Mouse (Mus musculus) midbrain, embryonic 14.5 days (tissue): ENCODE data around the gene Abcc4. TPM values are rescaled to one million over a fixed set of nuclear protein-coding genes. Genes with fewer than 3 reads are reported as not detected.
A peak's percentile ranks its signal among the peaks of the same experiment; 100 is the strongest.

Experiments
- ATAC-seq: fragments of 200-750 bp; cut with Nextera tagmentation; 2 replicates; pipeline ENCODE4 v1.8.0; 2017; ENCODE audit warnings: moderate number of reproducible peaks, moderate library complexity; ENCODE audit not compliant: low FRiP score, low TSS enrichment
- DNase-seq: peaks from one replicate; pipeline ENCODE4 v3.0.0-alpha.2; 2015
- H3K27ac ChIP-seq: fragments of 300-500 bp; sonication (generic); replicated peaks from 2 replicates; pipeline ENCODE4 v1.5.1; 2014; ENCODE audit warnings: mild to moderate bottlenecking, low read depth, low read length, moderate library complexity
- H3K27me3 ChIP-seq: fragments of 300-500 bp; sonication (generic); 2 replicates; pipeline ENCODE4 v1.6.1; 2014; ENCODE audit warnings: low read length, control low read depth, mixed read lengths; ENCODE audit not compliant: control insufficient read depth, insufficient read depth
- H3K36me3 ChIP-seq: fragments of 300-500 bp; sonication (generic); 2 replicates; pipeline ENCODE4 v1.6.1; 2014; ENCODE audit warnings: low read length, control low read depth; ENCODE audit not compliant: control insufficient read depth, insufficient read depth
- H3K4me1 ChIP-seq: fragments of 300-500 bp; sonication (generic); 2 replicates; pipeline ENCODE4 v1.6.1; 2014; ENCODE audit warnings: mild to moderate bottlenecking, antibody characterized with exemption, low read length, control low read depth; ENCODE audit not compliant: control insufficient read depth, insufficient read depth
- H3K4me2 ChIP-seq: fragments of 300-500 bp; sonication (generic); 2 replicates; pipeline ENCODE4 v1.6.1; 2014; ENCODE audit warnings: mild to moderate bottlenecking, low read length, moderate library complexity
- H3K4me3 ChIP-seq: fragments of 300-500 bp; sonication (generic); replicated peaks from 2 replicates; pipeline ENCODE4 v1.5.1; 2014; ENCODE audit warnings: low read depth, low read length
- H3K9ac ChIP-seq: fragments of 300-500 bp; sonication (generic); replicated peaks from 2 replicates; pipeline ENCODE4 v1.6.1; 2014; ENCODE audit warnings: mild to moderate bottlenecking, low read length, moderate library complexity
- H3K9me3 ChIP-seq: fragments of 300-500 bp; sonication (generic); 2 replicates; pipeline ENCODE4 v1.6.1; 2016; ENCODE audit warnings: low read length, control low read depth, mixed read lengths; ENCODE audit not compliant: control insufficient read depth
- WGBS: fragments of 180-500 bp; shearing (Covaris S2); extraction: QIAGEN DNeasy Blood & Tissue Kit; methylation state at CpG from one replicate; pipeline ENCODE4 v1.1.7; 2014; 5-methylcytosine and 5-hydroxymethylcytosine counted together
- polyA plus RNA-seq: library from polyadenylated mRNA; unstranded; fragments of >200 nt; fragmentation: Nextera tagmentation; extraction: Ambion mirVana; gene quantifications from 2 replicates; pipeline ENCODE4 v1.2.1, GENCODE M21; 2014

Abcc4 gene
- polyA plus RNA-seq, 1 experiment from 2014 or later = 2.1 TPM

- DNase-seq = no peak
- no peak for ATAC-seq
- no peak overlapping the region for H3K4me2 ChIP-seq
- no peaks in the 10 kb centered on the region for H3K27me3 ChIP-seq
- H3K4me3 ChIP-seq = no peak overlapping the region
- no peak overlapping the region for H3K9ac ChIP-seq
- H3K9me3 ChIP-seq = no peaks in the 10 kb centered on the region
- WGBS = 80% methylated on average over 6 of the region's 6 CpGs
- H3K27ac ChIP-seq = no peak overlapping the region
- H3K36me3 ChIP-seq = no peaks in the 10 kb centered on the region
- no peaks in the 10 kb centered on the region for H3K4me1 ChIP-seq
Measured at GRCm38 (mm10) chr14:118691910-118692309, 14.1 kb downstream of the Abcc4 start.

GRCm38 (mm10) chr14:118691404-118691803 is 14.6 kb downstream of the Abcc4 start:
- H3K36me3 ChIP-seq = no peaks in the 10 kb centered on the region
- no peak overlapping the region for H3K4me3 ChIP-seq
- WGBS = 85% methylated on average over 5 of the region's 5 CpGs
- ATAC-seq (no peak), DNase-seq (no peak)
- H3K27ac ChIP-seq = no peak overlapping the region
- no peak overlapping the region for H3K4me2 ChIP-seq
- H3K4me1 ChIP-seq = no peaks in the 10 kb centered on the region
- H3K9me3 ChIP-seq = no peaks in the 10 kb centered on the region
- H3K27me3 ChIP-seq = no peaks in the 10 kb centered on the region
- H3K9ac ChIP-seq = no peak overlapping the region

GRCm38 (mm10) chr14:118690921-118691320 is 15.1 kb downstream of the Abcc4 start:
- DNase-seq (no peak), ATAC-seq (no peak)
- Histone ChIP-seq H3K27ac (no peak overlapping the region), H3K9ac (no peak overlapping the region), H3K9me3 (no peaks in the 10 kb centered on the region), H3K4me1 (no peaks in the 10 kb centered on the region), H3K4me3 (no peak overlapping the region), H3K4me2 (no peak overlapping the region), H3K36me3 (no peaks in the 10 kb centered on the region), H3K27me3 (no peaks in the 10 kb centered on the region)
- 72% methylated on average over 8 of the region's 8 CpGs for WGBS

DNA sequence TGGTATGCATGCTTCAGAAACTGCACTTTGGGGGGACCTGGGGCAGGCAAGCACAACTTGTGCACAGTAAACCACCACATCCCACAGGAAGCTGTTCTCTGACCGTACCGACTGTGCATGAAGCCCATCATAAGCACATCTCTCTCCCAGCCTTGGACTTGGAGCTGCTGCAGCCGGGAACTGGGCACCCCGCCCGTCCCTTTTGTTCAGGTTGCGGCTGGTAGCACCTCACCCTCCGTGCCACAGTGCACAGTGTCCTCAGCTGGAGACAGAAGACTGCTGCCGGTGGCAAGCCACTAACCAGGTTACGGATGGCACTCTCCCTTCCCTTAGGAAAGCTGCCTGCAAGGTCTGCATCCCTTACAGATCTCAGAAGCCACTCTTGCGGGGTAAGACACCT is 15.7 kb downstream of the Abcc4 start:
- no peaks in the 10 kb centered on the region for H3K9me3 ChIP-seq
- DNase-seq = no peak
- H3K4me3 ChIP-seq = no peak overlapping the region
- H3K4me2 ChIP-seq = no peak overlapping the region
- no peaks in the 10 kb centered on the region for H3K36me3 ChIP-seq
- no peaks in the 10 kb centered on the region for H3K27me3 ChIP-seq
- H3K9ac ChIP-seq = no peak overlapping the region
- no peaks in the 10 kb centered on the region for H3K4me1 ChIP-seq
- WGBS = 74% methylated on average over 10 of the region's 10 CpGs
- no peak for ATAC-seq
- H3K27ac ChIP-seq = no peak overlapping the region

DNA sequence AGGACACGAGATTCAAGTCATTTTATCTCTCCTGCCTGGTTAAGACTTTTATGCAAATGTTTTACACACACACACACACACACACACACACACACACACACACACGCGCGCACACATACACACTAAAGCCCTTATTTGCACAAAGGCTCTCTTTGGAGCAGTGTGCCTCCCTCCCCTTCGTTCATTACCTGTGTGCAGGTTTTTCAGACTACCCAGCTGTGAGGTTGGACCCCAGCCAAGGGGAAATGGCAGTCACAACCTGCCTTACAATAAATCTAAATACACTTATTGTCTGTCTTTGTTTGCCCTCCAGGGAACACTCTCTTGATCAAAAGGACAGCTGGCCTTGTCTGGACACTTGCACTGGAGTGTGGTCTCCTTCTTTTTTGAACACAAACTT is 17.4 kb downstream of the Abcc4 start:
- Histone ChIP-seq H3K27ac (no peak overlapping the region), H3K4me2 (no peak overlapping the region), H3K4me1 (no peaks in the 10 kb centered on the region), H3K9ac (no peak overlapping the region), H3K9me3 (no peaks in the 10 kb centered on the region), H3K36me3 (no peaks in the 10 kb centered on the region), H3K27me3 (no peaks in the 10 kb centered on the region), H3K4me3 (no peak overlapping the region)
- WGBS = 70% methylated on average over 5 of the region's 5 CpGs
- ATAC-seq = no peak
- DNase-seq = peak; percentile 47

DNA sequence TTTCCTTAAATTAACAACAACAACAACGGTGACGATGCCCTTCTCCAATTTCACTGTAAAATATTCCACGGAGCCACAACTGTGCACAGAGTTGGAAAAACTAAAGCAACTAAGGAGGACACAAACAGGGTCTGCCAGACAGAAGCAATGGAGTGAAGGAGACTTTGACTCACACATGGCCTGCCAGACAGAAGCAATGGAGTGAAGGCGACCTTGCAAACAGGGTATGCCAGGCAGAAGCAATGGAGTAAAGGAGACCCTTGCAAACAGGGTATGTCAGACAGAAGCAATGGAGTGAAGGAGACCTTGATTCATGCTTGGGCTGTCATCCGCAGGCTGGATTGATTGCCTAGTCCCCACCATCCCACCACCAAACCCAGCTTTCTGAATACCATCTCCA is 19.2 kb downstream of the Abcc4 start:
- no peak for ATAC-seq
- H3K9ac ChIP-seq = no peak overlapping the region
- no peaks in the 10 kb centered on the region for H3K36me3 ChIP-seq
- DNase-seq = no peak
- H3K4me1 ChIP-seq = no peaks in the 10 kb centered on the region
- H3K27ac ChIP-seq = no peak overlapping the region
- H3K4me3 ChIP-seq = no peak overlapping the region
- no peaks in the 10 kb centered on the region for H3K9me3 ChIP-seq
- no peaks in the 10 kb centered on the region for H3K27me3 ChIP-seq
- H3K4me2 ChIP-seq = no peak overlapping the region
- 88% methylated on average over 5 of the region's 5 CpGs for WGBS

- H3K9ac ChIP-seq = no peak overlapping the region
- no peaks in the 10 kb centered on the region for H3K4me1 ChIP-seq
- H3K4me3 ChIP-seq = no peak overlapping the region
- H3K9me3 ChIP-seq = no peaks in the 10 kb centered on the region
- H3K36me3 ChIP-seq = no peaks in the 10 kb centered on the region
- H3K4me2 ChIP-seq = no peak overlapping the region
- H3K27me3 ChIP-seq = no peaks in the 10 kb centered on the region
- ATAC-seq (no peak), DNase-seq (no peak)
- no peak overlapping the region for H3K27ac ChIP-seq
- WGBS = 97% methylated on average over 6 of the region's 6 CpGs
Measured at GRCm38 (mm10) chr14:118685572-118685971, 20.4 kb downstream of the Abcc4 start.

GRCm38 (mm10) chr14:118682339-118683034 is 23.5 kb downstream of the Abcc4 start:
- WGBS = 56% methylated on average over 10 of the region's 10 CpGs
- peak; percentile 31 for DNase-seq
- H3K9ac ChIP-seq = no peak overlapping the region
- H3K9me3 ChIP-seq = no peaks in the 10 kb centered on the region
- H3K4me3 ChIP-seq = no peak overlapping the region
- no peaks in the 10 kb centered on the region for H3K27me3 ChIP-seq
- no peak for ATAC-seq
- no peak overlapping the region for H3K27ac ChIP-seq
- no peaks in the 10 kb centered on the region for H3K4me1 ChIP-seq
- H3K36me3 ChIP-seq = no peaks in the 10 kb centered on the region
- no peak overlapping the region for H3K4me2 ChIP-seq

GRCm38 (mm10) chr14:118681087-118681486 is 24.9 kb downstream of the Abcc4 start:
- Histone ChIP-seq H3K9ac (no peak overlapping the region), H3K4me2 (no peak overlapping the region), H3K4me1 (no peaks in the 10 kb centered on the region), H3K36me3 (no peaks in the 10 kb centered on the region), H3K4me3 (no peak overlapping the region), H3K9me3 (no peaks in the 10 kb centered on the region), H3K27ac (no peak overlapping the region), H3K27me3 (no peaks in the 10 kb centered on the region)
- WGBS = 88% methylated on average over 8 of the region's 8 CpGs
- DNase-seq = no peak
- no peak for ATAC-seq
